Mouse (Mus musculus): ENCODE measurements at regions not wholly inside any gene's neighbourhood (a gene's known extent, or its start where the extent isn't known, plus 50 kb on each side); places are given as distances from the start of the nearest gene placed in this dataset.

DNA sequence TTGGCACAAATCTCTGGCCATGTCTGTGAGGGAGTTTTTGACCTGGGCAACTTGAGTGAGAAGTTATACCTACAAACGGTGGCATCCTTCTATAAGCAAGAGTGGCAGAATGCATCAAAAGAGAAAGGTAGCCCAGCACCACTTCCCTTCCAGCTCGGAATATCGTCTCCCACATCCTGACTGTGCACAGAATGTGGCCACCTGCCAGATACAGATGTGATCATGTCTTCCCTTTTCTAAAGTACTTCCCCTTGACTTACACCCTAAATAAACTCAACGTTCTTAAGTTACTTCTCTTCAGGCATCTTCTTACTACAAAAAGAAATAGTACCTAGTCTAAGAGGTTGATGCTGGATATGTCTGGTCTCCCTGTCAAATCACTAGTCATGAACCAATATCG, 175.2 kb upstream of the 2610001J05Rik start:
- no peak for DNase-seq (ENCODE audit: low spot score in 2 of 2)

DNA sequence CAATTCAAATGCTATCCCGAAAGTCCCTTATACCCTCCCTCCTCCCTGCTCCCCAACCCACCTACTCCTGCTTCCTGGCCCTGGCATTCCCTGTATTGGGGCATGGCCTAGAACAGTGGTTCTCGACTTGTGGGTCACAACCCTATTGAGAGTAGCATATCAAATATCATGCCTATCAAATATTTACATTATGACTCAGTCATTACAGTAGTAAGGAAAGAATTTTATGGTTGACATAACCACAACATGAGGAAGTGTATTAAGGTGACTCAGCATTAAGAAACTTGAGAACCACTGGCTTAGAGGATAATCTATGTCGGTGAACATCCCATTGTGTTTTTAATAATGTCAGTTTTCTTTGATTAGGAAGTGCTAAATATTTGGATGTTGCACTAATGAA, 173.3 kb upstream of the 2610001J05Rik start:
- DNase-seq (ENCODE audit: low spot score in 2 of 2), result no peak

GRCm38 (mm10) chr6:14025898-14026297, 154.6 kb upstream of the 2610001J05Rik start:
- DNase-seq (ENCODE audit: low spot score in 2 of 2), result no peak

DNA sequence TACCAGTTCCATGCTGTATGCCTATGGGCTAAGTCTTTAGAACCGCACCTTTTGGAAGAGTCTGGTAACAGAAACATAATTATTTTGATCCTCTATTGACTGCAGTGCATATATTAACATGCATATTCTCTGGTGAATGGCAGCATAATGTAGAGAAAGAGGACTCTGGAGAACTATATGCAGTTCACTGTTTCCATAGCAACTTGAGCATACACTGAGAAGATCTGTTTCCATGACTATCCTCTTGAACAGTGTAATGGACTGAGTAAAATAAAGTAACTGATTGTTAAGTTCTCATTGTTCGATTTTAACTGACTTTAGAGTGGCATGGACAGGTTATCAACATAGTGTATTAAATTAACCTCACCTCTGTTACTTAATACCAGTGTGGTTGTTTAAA, 147.6 kb upstream of the 2610001J05Rik start:
- no peak for DNase-seq (ENCODE audit: low spot score in 2 of 2)

- no peak for DNase-seq (ENCODE audit: low spot score in 2 of 2)
Observed at GRCm38 (mm10) chr6:13982606-13983389, 111.5 kb upstream of the 2610001J05Rik start.

DNA sequence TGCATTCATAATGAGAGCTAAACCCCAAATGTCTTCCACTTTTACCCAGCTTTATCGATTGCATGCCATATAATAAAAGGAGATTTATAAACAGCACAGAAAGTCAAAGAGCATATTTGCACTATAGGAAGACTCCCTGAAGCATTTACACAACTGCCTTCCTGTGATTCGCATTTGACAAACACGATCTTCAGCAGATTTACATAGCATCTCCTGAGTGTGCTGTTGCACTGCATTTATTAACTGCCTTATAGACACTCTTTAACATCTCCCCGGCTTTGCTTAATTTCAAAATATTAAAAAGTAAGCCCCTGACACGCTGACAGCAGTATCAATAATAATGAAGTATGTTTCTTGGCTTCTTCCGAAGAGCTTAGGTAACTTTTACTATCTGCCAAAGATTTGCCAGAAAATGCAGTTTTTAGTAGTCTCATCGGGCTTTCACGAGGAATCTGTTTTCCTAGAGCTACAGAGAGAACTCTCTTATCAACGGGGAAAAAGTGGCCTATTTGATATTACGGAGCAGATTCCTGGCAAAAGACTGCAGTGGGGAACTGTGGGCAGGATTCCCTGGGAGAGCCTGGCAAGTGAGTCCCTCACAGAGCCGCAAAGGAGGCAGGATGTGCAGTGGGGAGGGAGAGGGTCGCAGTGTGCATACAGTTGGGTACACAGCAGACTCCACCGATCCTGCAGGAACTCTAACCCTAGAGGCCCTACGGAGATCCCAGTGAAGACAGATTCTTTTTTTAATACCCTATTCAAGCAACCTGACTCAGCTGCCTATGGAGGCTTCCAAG, 103.6 kb upstream of the 2610001J05Rik start:
- DNase-seq (ENCODE audit: low spot score in 2 of 2), result no peak

- no peak for DNase-seq (ENCODE audit: low spot score in 2 of 2)
Observed at GRCm38 (mm10) chr6:13964471-13964870, 93.2 kb upstream of the 2610001J05Rik start.

- DNase-seq (ENCODE audit: low spot score in 2 of 2), result no peak
Observed at GRCm38 (mm10) chr6:13964013-13964412, 92.7 kb upstream of the 2610001J05Rik start.

GRCm38 (mm10) chr6:13949640-13950039, 78.3 kb upstream of the 2610001J05Rik start:
- DNase-seq (ENCODE audit: low spot score in 2 of 2), result no peak

- no peak for DNase-seq (ENCODE audit: low spot score in 2 of 2)
Observed at GRCm38 (mm10) chr6:13920809-13921760, 49.8 kb upstream of the 2610001J05Rik start.
